Mouse (Mus musculus): Measurements from ENCODE around the gene Irf3. TPM values are rescaled to one million over a fixed set of nuclear protein-coding genes. Genes with fewer than 3 reads are reported as not detected.
A peak's percentile ranks its signal among the peaks of the same experiment; 100 is the strongest.

Gene Irf3
- total RNA-seq (2021), result 10 to 100 TPM; 31.4 to 42.7 TPM

DNA sequence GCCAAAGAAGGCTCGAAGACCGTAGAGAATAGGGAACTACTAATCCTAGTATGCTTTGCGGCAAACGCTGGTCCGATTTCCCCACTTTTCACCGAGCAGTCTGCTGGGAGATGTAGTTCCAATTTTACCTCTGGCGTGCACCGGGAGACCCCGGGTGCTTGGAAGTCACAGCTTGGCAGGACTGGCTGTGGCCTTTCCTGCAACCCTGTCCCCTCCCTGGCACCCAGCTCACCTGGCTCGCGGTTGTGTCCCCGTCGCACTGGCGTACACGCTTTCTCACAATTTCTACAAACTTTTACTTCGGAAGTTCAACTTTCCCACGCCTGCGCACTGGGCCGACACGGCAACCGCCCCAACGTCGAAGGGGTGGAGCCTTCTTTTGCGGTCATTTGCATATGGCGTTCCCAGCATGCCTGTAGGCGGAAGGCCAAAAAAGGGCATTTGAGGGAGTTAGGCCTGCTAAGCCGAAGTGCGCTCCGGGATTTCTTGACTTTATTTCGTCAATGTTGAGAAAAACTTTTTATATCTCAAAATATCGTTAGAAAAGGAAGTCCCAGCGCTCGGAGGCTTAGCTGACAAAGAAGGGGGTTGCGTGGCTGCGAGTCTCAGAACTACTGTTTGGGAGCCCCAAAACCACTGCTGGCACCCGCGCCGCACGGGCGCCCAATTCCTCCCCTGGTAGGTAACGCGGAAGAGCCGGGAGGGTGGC lies at the start of gene Irf3:
Gene Irf3 (plus strand): TSS at position 418 of the 709 bp plus-strand sequence.
- intact Hi-C loops (cut with DNase I), result no loop called here

DNA sequence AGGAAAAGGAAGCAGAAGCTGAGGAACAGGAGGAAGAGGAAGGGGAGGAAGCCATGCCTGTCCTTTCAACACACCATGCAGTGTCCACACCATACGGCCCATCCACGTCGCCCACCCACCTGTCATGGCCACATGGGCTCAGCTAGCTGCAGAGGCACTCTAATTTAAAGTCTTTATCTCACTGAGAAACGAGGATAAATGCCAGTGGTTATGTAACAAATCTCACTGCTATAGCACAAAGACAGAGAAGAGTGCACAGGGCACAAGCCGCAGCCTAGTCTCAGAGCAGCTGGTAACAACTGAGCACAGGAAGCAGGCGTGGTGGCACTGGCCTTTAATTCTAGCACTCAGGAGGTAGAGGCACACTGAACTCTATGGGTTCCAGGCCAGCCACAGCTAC lies 47.5 kb upstream of the Irf3 start:
- DNase-seq (ENCODE audit: low spot score in 2 of 2), result peak in 1 of 2 experiments; percentile 74
- intact Hi-C loops (cut with DNase I), result no loop called here

More for the DNA sequence above, at the start of gene Irf3:
- DNase-seq (ENCODE audit: low spot score in 2 of 2), result peak; percentile 96 to 98

DNA sequence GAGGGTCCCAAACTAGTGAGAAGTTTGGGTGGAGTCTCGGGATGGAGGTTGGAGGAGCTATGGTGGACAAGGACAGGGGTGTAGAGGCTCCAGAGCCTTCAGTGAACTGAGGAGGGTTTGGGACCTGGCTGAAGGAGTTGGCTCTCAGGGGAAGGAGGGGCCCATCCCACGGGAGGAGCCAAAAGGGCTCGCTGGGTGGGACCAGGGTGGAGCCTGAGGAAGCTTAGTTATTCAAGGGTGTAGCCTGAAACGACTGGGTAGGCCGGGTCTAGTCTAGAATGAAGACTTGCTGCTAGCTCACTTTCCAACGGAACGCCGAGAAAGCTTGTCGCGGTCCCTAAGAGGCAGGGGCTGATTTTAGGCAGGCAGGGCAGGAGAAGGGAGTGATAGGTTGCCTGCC lies 45.5 kb upstream of the Irf3 start:
- DNase-seq (ENCODE audit: low spot score in 2 of 2), result no peak
- intact Hi-C loops (cut with DNase I), result no loop called here

DNA sequence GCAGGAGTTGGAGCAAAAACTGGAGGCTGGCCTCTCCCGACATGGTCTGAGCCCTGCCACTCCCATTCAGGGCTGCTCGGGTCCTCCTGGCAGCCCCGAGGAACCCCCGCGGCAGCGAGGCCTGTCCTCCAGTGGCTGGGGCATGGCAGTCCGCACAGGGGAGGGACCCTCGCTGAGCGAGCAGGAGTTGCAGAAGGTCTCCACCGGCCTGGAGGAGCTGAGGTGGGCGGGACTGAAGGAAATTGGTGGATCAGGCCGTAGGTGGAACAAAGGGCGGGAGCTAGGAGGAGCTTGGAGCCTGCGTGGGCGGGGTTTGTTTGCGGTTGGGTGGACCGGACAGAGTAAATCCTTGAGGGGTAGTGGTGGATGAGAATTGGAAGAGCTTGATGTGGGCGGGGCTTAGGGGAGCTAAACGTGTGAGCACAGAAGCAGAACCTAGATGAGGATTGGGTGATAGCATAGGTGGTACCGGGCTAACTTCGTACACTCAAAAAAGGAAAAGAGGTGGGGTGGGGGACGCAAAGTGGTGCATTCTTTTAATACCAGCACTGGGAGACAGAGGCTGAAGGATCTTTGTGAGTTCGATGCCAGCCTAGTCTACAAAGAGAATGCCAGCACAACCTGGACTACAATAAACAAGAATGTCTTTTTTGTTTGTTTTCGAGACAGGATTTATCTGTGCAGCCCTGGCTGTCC lies 44.7 kb upstream of the Irf3 start:
- peak; percentile 80 to 88 for DNase-seq (ENCODE audit: low spot score in 2 of 2)
- intact Hi-C loops (cut with DNase I), result no loop called here

DNA sequence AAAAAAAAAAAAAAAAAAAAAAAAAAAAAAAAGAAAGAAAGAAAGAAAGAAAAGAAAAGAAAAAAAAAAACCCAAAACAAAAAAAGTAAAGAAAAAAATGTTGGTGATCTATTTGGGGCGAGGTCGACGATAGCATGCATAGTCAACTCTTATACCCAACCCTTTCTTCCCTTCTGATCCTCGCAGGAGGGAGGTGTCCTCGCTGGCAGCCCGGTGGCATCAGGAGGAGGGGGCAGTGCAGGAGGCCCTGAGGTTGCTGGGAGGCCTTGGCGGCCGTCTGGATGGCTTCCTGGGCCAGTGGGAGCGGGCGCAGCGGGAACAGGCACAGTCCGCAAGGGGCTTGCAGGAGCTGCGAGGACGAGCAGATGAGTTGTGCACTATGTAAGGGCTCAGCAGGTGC lies 43.9 kb upstream of the Irf3 start:
- intact Hi-C loops (cut with DNase I), result no loop called here
- DNase-seq (ENCODE audit: low spot score in 2 of 2), result no peak

DNA sequence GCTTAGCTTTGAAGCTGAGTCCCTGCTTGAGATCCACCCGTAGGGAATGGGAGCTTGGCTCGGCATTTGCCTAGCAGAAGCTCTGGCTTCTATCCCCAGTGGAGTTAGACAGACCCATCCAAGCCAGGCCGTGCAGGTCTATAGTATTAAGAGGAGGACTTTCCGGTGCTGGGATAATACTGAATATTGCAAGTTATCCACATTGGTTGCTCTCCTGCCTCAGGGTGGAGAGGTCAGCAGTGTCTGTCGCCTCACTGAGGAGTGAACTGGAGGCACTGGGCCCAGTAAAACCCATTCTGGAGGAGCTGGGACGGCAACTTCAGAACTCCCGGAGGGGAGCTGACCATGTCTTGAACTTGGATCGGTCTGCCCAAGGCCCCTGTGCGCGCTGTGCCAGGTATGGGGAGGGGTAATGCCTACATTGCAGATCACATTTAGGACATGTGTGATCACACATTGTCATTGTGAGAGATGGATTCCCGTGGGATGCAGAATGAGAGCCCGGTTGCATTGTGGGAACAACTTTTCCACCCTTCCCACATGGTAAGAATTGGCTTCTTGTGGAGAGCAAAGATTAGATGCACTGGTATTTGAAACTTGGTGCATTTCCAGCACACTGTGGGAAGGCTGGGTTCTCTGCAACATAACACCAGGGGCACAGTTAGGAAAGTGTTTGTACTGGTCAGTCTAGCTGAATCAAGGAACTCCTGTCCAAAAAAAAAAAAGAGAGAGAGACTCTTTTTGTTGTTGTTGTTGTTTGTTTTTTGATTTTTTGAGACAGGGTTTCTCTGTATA lies 43.2 kb upstream of the Irf3 start:
- peak in 1 of 2 experiments; percentile 33 for DNase-seq (ENCODE audit: low spot score in 2 of 2)
- intact Hi-C loops (cut with DNase I), result no loop called here

DNA sequence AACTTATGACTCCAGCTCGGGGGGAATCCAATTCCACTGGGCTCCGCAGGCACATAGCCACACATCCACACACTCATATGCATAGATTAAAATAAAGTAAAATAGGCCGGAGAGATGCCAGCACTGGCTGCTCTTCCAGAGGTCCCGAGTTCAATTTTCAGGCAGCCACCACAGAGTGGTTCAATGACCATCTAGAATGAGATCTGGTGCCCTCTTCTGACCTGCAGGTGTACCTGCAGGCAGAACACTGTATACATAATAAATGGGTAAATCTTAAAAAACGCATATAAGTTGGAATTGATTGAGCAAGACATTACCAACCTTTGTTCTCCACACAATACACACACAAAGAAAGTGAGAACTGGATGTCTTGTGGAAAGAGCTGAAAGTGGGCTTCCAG lies 41.8 kb upstream of the Irf3 start:
- intact Hi-C loops (cut with DNase I), result loop anchor here (5.0 kb wide), 1 partner anchor 38 kb away; no protein-coding TSS in a partner anchor
- no peak for DNase-seq (ENCODE audit: low spot score in 2 of 2)

DNA sequence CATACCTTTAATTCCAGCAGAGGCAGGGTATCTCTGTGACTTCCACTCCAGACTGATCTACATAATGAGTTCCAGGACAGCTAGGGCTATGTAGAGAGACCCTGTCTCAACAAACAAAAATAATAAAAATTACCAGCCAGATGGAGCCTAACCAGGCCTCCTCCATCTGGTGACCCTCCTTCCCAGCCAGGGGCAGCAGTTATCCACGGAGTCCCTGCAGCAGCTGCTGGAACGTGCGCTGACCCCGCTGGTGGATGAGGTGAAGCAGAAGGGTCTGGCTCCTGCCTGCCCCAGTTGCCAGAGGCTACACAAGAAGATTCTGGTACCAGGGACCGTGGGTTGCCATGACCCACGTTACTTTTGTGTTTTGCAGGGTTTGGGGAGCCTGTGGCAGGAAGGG lies 41.2 kb upstream of the Irf3 start:
- intact Hi-C loops (cut with DNase I), result loop anchor here (5.0 kb wide), 1 partner anchor 39 kb away; no protein-coding TSS in a partner anchor
- no peak for DNase-seq (ENCODE audit: low spot score in 2 of 2)

DNA sequence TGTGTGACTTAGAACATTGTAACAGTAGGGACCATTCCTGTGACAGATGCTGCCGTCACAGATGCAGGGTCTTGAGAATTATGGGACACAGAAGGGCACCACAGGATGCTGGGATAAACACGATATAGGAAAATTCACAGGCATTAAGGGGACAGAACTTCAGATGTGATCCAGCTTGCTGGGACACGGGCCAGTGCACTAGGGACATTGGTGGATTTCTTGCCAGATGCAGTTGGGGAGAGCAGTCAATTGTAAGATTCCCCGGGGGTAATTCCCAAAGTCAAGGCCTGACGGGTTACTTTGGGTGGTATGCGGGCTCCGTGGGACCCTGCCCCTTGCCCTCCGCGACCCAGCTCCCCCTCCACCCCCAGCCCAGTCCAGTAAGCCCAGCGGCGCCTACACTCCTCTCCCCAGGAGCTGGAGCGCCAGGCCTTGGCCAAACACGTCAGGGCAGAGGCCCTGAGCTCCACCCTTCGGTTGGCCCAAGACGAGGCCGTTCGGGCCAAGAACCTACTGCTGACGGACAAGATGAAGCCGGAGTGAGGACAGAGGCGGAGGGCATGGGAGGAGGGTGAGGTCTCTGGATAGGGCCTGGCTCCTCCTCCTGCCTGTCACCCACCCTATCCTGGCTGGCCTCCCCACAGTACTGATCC lies 40.1 kb upstream of the Irf3 start:
- no peak for DNase-seq (ENCODE audit: low spot score in 2 of 2)
- intact Hi-C loops (cut with DNase I), result loop anchor here (5.0 kb wide), 1 partner anchor 40 kb away; no protein-coding TSS in a partner anchor

DNA sequence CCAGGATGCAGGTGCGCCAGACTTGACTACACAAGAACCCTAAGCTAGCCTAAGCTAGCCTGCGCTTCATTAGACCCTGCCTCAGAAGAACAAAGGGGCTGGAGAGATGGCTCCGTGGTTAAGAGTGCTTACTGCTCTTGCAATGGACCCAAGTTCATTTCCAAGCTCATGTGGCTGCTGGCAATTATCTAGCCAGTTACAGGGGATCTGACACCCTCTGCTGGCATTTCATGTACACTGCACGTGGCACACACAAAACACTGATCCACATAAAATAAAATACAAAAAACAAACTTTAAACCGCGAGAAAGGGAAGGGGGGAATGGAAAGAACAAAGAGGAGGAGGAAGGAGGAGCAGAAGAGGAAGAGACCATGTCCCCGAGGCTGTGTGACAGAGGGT lies 39.2 kb upstream of the Irf3 start:
- intact Hi-C loops (cut with DNase I), result loop anchor here (5.0 kb wide), 1 partner anchor 41 kb away; no protein-coding TSS in a partner anchor
- DNase-seq (ENCODE audit: low spot score in 2 of 2), result peak in 1 of 2 experiments; percentile 68

DNA sequence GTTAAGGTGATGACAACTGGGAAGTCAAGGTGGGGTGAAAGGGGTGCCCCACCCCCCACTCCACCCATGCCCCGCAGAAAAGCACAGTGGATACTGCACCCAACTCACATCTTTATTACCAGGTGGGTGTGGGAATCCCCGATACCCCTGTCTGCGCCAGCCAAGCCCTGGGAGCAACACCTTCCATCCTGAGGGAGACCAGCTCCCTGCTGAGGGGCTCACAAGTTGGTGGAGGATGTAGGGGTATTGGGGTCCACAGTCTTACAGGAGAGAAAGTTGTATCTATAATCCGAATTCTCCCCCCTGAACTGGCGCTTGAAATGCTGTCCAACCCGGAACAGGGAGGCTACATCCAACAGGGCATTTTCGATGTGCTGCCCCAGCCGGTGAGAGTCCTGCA lies 38.2 kb upstream of the Irf3 start:
- intact Hi-C loops (cut with DNase I), result loop anchor here (5.0 kb wide), 1 partner anchor 42 kb away; no protein-coding TSS in a partner anchor
- DNase-seq (ENCODE audit: low spot score in 2 of 2), result no peak

DNA sequence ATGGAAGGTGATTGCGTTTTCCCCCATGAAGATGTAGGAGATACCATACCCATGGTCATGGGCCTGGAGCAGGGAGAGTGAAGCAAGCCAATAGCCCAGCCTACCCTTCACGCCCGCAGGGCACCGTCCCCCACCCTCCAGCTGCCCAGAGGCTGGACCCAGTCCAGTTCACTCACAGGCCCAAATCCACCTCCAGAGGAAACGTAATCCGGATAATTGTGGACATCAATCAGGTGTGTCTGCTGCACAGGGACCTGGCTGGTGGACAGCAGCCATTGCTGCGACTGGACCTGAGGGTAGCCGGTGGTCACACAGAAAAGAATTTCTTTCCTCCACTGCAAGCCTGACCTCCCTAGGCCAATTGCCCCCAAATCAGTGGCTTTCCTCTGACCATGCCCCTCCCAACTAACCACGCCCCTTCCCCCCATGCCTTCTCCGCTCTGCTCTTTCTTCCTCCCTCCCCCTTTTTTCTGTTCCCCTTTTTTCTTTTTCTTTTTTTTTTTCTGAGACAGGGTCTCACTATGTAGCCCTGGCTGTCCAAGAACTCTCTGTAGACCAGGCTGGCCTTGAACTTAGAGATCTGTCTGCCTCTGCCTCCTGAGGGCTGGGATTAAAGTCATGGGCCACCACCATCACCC lies 37.5 kb upstream of the Irf3 start:
- intact Hi-C loops (cut with DNase I), result loop anchor here (5.0 kb wide), 1 partner anchor 43 kb away; no protein-coding TSS in a partner anchor
- DNase-seq (ENCODE audit: low spot score in 2 of 2), result no peak

DNA sequence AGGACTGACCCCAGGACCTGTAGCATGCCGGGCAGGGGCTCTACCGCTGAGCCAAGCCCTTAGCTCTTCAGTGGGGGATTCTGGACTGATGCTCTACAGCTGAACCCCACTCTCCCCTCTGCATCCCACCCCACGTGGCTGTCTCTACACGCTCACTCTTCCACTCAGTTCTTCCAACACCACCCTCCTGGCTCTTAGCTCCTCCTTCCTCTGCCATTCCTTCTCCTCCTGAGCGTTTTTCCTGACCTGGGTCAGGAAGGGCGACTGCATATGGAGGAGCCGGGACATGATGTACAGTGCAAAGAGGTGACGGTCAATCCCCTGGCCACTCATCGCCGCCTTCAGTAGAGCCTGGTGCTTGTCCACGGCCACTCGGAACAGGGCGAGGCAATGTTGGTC lies 36.9 kb upstream of the Irf3 start:
- DNase-seq (ENCODE audit: low spot score in 2 of 2), result no peak
- intact Hi-C loops (cut with DNase I), result no loop called here

DNA sequence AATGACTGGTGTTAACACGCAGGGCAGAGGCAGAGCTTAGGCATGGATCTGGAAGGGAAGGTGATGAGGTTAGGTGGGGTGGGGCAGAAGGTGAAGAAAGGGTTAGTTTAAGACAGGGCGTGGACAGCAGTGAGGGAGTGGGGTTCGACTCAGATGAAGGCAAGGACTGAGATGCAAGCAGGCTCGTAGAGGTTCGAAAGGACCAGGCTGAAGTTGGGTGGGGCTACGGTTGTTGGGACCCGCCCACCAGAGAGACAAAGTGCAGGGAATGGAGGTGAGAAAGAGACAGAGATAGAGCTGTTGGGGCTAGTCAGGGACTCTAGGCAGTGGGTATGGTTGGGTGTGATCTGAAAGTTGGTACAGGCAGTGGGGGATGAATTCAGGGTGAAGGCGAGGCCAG lies 35.1 kb upstream of the Irf3 start:
- intact Hi-C loops (cut with DNase I), result no loop called here
- DNase-seq (ENCODE audit: low spot score in 2 of 2), result no peak

DNA sequence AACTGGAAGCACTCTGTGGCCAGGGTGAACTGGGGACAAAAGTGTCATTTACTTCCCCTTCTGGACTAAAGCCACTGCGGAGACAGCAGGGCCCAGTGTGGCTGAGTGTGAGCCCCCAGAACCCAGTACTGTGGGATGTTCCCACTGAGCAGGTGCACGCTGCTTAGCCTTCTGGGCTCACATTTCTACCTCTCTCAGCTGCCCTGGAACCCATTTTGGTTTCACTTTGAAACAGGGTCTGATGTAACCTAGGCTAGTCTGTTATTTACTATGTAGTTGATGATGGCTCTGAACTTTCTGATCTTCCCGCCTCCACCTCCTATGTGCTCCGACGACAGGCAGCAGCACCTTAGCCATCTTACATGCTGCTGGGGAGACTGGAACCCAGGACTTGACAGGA lies 34.6 kb upstream of the Irf3 start:
- intact Hi-C loops (cut with DNase I), result no loop called here
- DNase-seq (ENCODE audit: low spot score in 2 of 2), result no peak

DNA sequence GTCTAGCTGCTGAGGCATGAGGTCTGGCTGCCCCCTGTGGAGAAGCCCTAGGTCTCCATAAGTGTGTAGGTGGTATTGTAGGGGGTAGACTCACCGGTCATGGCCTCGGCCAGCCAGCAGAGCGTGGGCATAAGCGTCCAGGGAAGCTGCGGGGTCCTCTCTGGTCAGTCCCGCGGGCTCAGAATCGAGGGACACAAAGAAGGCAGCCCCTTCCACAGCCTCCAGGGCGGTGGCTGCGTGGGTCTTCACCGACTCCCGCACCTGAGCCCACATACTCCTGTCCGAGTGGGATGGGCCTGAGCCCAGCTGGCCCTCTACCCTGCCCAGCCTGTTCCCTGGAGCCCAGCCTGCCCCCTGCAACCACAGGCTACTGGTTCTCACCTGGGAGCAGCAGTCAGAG lies 32.5 kb upstream of the Irf3 start:
- no peak for DNase-seq (ENCODE audit: low spot score in 2 of 2)
- intact Hi-C loops (cut with DNase I), result no loop called here

DNA sequence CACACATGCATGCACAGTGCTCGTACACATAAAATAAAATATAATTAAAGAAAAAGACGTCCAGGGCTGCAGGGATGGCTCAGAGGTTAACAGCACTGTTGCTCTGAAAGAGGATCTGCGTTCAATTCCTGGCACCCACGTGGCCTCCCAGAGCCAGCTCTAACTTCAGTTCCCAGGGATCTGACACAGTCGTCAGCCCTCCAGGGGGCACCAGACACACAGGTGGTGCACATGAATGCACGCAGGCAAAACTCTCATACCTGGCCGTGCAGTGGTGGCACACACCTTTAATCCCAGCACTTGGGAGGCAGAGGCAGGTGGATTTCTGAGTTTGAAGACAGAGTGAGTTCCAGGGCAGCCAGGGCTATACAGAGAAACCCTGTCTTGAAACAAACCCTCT lies 31.5 kb upstream of the Irf3 start:
- no peak for DNase-seq (ENCODE audit: low spot score in 2 of 2)
- intact Hi-C loops (cut with DNase I), result no loop called here

DNA sequence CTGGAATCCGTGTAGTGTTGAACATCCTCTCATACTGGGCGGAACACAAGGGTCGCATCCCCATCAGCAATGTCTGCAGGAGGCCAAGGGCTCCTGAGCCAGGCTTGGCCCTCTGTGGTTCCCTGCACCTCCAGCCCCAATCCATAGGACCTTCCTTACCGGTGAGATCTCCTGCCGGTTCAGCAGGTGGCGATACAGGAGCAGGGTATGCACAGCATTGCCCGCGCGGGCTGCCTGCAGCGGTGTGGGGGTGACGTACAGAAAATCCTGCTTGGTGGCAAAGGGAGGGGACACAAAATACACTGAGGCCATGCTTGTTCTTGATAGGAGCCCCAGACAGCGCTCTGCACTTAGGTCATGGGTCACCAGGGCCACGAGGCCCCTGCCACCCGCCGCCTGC lies 30.8 kb upstream of the Irf3 start:
- DNase-seq (ENCODE audit: low spot score in 2 of 2), result no peak
- intact Hi-C loops (cut with DNase I), result no loop called here

DNA sequence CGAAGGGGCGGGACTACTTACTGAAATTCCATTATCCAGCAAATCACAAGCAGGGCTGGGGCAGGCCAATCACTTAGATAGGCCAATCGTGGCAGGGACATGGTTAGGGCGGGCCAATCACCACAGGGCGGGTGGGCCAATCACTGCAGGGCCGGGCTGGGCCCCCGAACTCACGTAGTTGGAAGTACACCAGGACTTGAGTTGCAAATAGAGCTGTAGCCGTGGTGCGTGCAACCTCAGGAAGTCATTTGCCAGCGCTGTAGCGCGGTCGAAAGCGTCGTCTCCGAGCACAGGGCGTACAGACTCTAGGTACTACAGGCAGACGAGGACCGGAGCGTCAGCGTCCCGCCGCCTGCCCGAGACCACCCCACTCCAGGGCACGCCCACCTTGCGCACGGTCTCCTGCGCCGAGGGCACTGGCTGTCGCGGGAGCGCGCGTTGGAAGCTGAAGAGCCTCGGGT lies 27.2 kb upstream of the Irf3 start:
- intact Hi-C loops (cut with DNase I), result no loop called here
- peak; percentile 83 to 90 for DNase-seq (ENCODE audit: low spot score in 2 of 2)

All from left cerebral cortex, postnatal 25 days (tissue).